Mouse (Mus musculus): ENCODE measurements around the gene Col8a2. TPM values are rescaled to one million over a fixed set of nuclear protein-coding genes. Genes with fewer than 3 reads are reported as not detected.

The Col8a2 gene
- polyA plus RNA-seq, 1 experiment from 2014 or later = 8.1 TPM

DNA sequence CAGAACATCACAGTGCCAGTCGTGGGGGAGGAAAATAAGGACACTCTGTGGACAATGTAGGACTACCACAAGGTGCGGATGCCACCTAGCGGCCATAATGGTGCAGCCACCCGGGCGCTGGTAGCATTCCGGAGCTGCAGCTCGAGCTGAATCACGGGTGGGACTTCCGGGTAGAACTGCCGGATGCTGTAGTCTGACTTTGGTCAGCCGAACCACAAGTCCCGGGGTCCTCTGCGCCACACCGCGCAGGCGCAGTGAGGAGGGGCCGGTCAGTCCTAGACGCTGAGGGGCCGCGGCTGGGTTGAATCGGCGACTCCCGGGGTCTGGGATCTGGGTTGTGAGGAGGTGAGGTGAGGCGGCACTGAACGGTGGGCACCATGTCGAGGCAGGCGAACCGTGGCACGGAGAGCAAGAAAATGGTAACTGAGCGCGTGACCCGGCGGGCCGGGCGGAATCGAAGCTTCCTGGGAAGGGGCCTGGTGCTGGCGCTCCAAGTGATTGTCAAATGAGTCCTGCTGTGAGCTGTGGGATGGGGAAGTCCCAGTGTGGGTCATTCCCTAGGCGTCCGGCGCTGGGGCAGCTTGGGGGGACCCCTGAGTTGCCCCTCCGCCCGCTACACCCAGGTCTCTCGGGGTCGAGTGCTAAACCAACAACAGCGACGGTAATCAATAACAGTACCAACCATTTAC, 24.3 kb upstream of the Col8a2 start, which contains the start of gene Trappc3:
Trappc3 (plus strand) TSS at position 207 of the 689 bp plus-strand sequence.
- Histone ChIP-seq H3K4me2 (peak within 1 kb of the TSS; percentile 81), H3K9me3 (no peaks in the 10 kb centered on the region), H3K9ac (peak within 1 kb of the TSS; percentile 75), H3K4me1 (replicated peaks) (peaks cover 55% of the 10 kb centered on the region), H3K4me3 (peak within 1 kb of the TSS; percentile 81), H3K27ac (replicated peaks) (peak within 1 kb of the TSS; percentile 66), H3K27me3 (no peaks in the 10 kb centered on the region), H3K36me3 (no peaks in the 10 kb centered on the region)
- under 1% methylated on average over 46 of the region's 46 CpGs for WGBS
- ATAC-seq (ENCODE audit: low FRiP score, low read depth) = peak; percentile 97

DNA sequence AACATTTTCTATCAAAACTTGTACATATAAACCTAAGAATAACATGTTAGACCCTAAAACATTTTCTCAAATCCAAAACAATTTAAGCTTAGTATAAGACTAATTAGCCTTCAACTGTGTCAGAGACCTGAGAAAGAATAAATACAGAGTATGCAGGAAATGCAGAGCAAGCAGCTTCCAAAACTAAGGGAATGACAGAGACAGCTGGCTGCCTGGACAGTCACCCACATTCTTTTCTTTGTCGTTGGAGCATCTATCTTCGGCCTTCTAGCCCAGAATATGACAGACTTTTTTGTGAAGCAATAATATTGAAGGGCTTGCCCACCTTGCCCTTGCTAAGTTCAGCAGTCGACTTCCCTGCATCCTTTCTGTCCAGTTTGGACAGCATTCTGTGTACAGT, 17.3 kb upstream of the Col8a2 start:
- H3K4me1 ChIP-seq (replicated peaks) = peaks cover 7% of the 10 kb centered on the region
- WGBS = 86% methylated on average over 3 of the region's 3 CpGs
- no peaks in the 10 kb centered on the region for H3K9me3 ChIP-seq
- H3K27ac ChIP-seq (replicated peaks) = no peak overlapping the region
- H3K36me3 ChIP-seq = peaks cover 21% of the 10 kb centered on the region
- H3K4me2 ChIP-seq = no peak overlapping the region
- H3K4me3 ChIP-seq = no peak overlapping the region
- ATAC-seq (ENCODE audit: low FRiP score, low read depth) = no peak
- H3K9ac ChIP-seq = no peak overlapping the region
- H3K27me3 ChIP-seq = no peaks in the 10 kb centered on the region

DNA sequence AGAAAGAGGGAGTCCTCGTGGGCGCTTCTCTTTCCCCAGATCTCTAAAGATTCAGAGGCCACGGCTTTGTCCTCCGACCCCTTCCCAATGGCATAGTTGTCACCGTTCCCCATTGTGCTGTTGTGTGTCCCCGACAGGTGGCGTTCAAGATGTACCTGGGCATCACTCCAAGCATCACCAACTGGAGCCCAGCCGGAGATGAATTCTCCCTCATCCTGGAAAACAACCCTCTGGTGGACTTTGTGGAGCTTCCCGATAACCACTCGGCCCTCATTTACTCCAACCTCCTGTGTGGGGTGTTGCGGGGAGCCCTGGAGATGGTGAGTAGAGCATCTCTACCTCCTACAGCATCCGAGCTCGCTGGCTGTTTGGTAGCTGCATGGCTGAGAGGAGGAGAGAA, 12.8 kb upstream of the Col8a2 start:
- Histone ChIP-seq H3K36me3 (peaks cover 30% of the 10 kb centered on the region), H3K9me3 (no peaks in the 10 kb centered on the region), H3K4me1 (replicated peaks) (0 out of 2 replicates have a peak, but pooled peaks cover 4% of the 10 kb centered on the region), H3K4me3 (no peak overlapping the region), H3K9ac (no peak overlapping the region), H3K4me2 (no peak overlapping the region), H3K27ac (replicated peaks) (no peak overlapping the region), H3K27me3 (no peaks in the 10 kb centered on the region)
- WGBS = 77% methylated on average over 13 of the region's 13 CpGs
- ATAC-seq (ENCODE audit: low FRiP score, low read depth) = no peak

DNA sequence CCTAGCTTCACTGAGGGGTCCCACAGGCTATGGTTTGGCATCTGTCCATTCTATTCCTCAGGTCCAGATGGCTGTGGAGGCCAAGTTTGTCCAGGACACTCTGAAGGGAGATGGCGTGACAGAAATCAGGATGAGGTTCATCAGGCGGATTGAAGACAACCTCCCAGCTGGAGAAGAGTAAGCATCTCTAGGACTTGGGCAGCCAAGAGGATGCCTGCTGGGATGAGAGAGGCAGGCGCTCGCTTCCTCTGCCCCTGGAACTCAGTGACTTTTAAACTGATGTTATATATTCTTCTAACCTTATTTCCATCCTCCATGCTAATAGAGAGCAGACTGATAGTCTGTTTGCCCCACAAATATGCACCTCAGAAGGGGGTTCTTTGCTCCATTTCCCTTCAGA, 11.5 kb upstream of the Col8a2 start:
- Histone ChIP-seq H3K9me3 (no peaks in the 10 kb centered on the region), H3K27ac (replicated peaks) (no peak overlapping the region), H3K4me2 (no peak overlapping the region), H3K4me3 (no peak overlapping the region), H3K36me3 (peaks cover 30% of the 10 kb centered on the region), H3K9ac (no peak overlapping the region), H3K4me1 (replicated peaks) (0 out of 2 replicates have a peak, but pooled peaks cover 4% of the 10 kb centered on the region), H3K27me3 (no peaks in the 10 kb centered on the region)
- 86% methylated on average over 4 of the region's 4 CpGs for WGBS
- ATAC-seq (ENCODE audit: low FRiP score, low read depth) = no peak

- Histone ChIP-seq H3K4me1 (replicated peaks) (0 out of 2 replicates have a peak, but pooled peaks cover 4% of the 10 kb centered on the region), H3K36me3 (peaks cover 30% of the 10 kb centered on the region), H3K4me2 (no peak overlapping the region), H3K4me3 (no peak overlapping the region), H3K27me3 (no peaks in the 10 kb centered on the region), H3K9me3 (no peaks in the 10 kb centered on the region), H3K9ac (no peak overlapping the region), H3K27ac (replicated peaks) (no peak overlapping the region)
- WGBS = 75% methylated on average over 13 of the region's 13 CpGs
- ATAC-seq (ENCODE audit: low FRiP score, low read depth) = no peak
Observed at GRCm38 (mm10) chr4:126275681-126276131, 10.9 kb upstream of the Col8a2 start.

DNA sequence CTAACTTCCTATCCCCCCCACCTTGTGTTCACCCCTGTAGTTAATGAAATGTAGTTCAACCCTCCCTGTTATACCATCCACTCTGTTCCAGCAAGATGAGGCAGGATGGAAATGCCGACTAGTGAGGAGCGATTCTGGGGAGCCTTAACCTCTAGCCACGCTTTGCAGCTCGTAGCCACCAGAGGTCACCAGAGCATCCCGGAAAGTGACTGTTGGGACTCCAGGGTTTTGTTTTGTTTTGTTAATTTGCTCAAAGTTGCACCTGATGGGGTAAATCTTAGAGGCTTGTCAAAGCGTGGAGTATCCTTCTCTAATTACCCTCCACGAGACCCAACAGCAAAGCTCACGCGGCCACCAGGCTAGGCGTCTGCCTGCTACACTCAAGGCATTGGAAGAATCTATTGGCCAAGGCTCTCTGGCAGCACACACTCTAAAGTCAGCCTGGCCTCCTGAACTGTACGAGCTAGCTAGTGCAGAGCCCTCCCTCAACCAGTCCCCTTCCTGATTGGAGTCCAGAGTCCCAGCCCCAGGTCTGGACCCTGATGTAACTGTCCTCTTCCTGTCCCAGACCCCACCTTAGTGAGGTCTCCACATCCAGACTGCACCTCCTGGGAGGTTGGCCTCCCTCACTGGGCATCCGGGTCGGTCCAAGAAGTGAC, 8.6 kb upstream of the Col8a2 start:
- Histone ChIP-seq H3K36me3 (peaks cover 22% of the 10 kb centered on the region), H3K9me3 (no peaks in the 10 kb centered on the region), H3K27ac (replicated peaks) (0 out of 2 replicates have a peak overlapping the region, but pooled peaks have one; percentile 57), H3K27me3 (no peaks in the 10 kb centered on the region), H3K4me2 (no peak overlapping the region), H3K9ac (no peak overlapping the region), H3K4me3 (no peak overlapping the region), H3K4me1 (replicated peaks) (0 out of 2 replicates have a peak, but pooled peaks cover 4% of the 10 kb centered on the region)
- WGBS = 8% methylated on average over 13 of the region's 13 CpGs
- ATAC-seq (ENCODE audit: low FRiP score, low read depth) = peak; percentile 46; the same call in 1 of the 2 replicates

DNA sequence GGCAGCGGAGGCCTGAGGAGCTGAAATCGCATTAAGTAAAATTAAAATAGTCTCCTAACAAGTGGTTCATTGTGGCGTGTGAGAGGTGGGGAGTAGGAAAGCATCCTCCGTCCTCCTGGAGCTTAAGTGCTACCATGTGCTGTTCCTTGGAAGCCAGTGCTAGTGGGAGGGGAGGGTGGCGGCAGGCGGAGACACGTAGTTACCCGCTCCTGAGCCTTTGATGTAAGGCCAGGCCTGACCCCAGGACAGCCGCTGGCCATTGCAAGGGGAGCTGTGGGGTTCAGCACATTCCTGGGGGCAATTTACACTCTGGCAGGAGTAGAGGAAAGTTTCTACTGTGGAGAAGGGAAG, 8.1 kb upstream of the Col8a2 start:
- peaks cover 17% of the 10 kb centered on the region for H3K36me3 ChIP-seq
- no peak overlapping the region for H3K4me3 ChIP-seq
- 46% methylated on average over 9 of the region's 9 CpGs for WGBS
- 0 out of 2 replicates have a peak overlapping the region, but pooled peaks have one; percentile 20 for H3K27ac ChIP-seq (replicated peaks)
- no peaks in the 10 kb centered on the region for H3K27me3 ChIP-seq
- H3K4me1 ChIP-seq (replicated peaks) = 0 out of 2 replicates have a peak, but pooled peaks cover 4% of the 10 kb centered on the region
- no peak overlapping the region for H3K9ac ChIP-seq
- ATAC-seq (ENCODE audit: low FRiP score, low read depth) = peak; percentile 39
- no peak overlapping the region for H3K4me2 ChIP-seq
- H3K9me3 ChIP-seq = no peaks in the 10 kb centered on the region

GRCm38 (mm10) chr4:126278961-126279360, 7.6 kb upstream of the Col8a2 start:
- H3K36me3 ChIP-seq = peaks cover 13% of the 10 kb centered on the region
- ATAC-seq (ENCODE audit: low FRiP score, low read depth) = 0 out of 2 replicates have a peak, but pooled peaks have one; percentile 4
- WGBS = 64% methylated on average over 9 of the region's 9 CpGs
- 0 out of 2 replicates have a peak, but pooled peaks cover 4% of the 10 kb centered on the region for H3K4me1 ChIP-seq (replicated peaks)
- 0 out of 2 replicates have a peak overlapping the region, but pooled peaks have one; percentile 20 for H3K27ac ChIP-seq (replicated peaks)
- H3K9ac ChIP-seq = no peak overlapping the region
- no peak overlapping the region for H3K4me3 ChIP-seq
- no peaks in the 10 kb centered on the region for H3K9me3 ChIP-seq
- H3K27me3 ChIP-seq = peaks cover under 1% of the 10 kb centered on the region; the same call in 1 of the 2 replicates
- H3K4me2 ChIP-seq = no peak overlapping the region

- H3K9ac ChIP-seq = no peak overlapping the region
- H3K4me2 ChIP-seq = no peak overlapping the region
- 72% methylated on average over 9 of the region's 9 CpGs for WGBS
- peaks cover 20% of the 10 kb centered on the region for H3K27me3 ChIP-seq
- no peaks in the 10 kb centered on the region for H3K9me3 ChIP-seq
- H3K4me1 ChIP-seq (replicated peaks) = peaks cover 8% of the 10 kb centered on the region
- no peaks in the 10 kb centered on the region for H3K36me3 ChIP-seq
- H3K4me3 ChIP-seq = no peak overlapping the region
- H3K27ac ChIP-seq (replicated peaks) = no peak overlapping the region
- ATAC-seq (ENCODE audit: low FRiP score, low read depth) = no peak
Observed at GRCm38 (mm10) chr4:126281706-126282105, 4.9 kb upstream of the Col8a2 start.

GRCm38 (mm10) chr4:126283582-126283981, 3.0 kb upstream of the Col8a2 start:
- Histone ChIP-seq H3K9me3 (no peaks in the 10 kb centered on the region), H3K27ac (replicated peaks) (no peak overlapping the region), H3K36me3 (no peaks in the 10 kb centered on the region), H3K27me3 (peaks cover 38% of the 10 kb centered on the region), H3K4me2 (no peak overlapping the region), H3K4me3 (no peak overlapping the region), H3K9ac (no peak overlapping the region), H3K4me1 (replicated peaks) (peaks cover 18% of the 10 kb centered on the region)
- ATAC-seq (ENCODE audit: low FRiP score, low read depth) = no peak
- WGBS = 88% methylated on average over 8 of the region's 8 CpGs

GRCm38 (mm10) chr4:126287302-126287995, 856 bp downstream of the Col8a2 start:
- peak overlapping the region; percentile 19; the same call in 1 of the 2 replicates for H3K4me2 ChIP-seq
- no peak overlapping the region for H3K4me3 ChIP-seq
- no peaks in the 10 kb centered on the region for H3K36me3 ChIP-seq
- no peak overlapping the region for H3K9ac ChIP-seq
- H3K9me3 ChIP-seq = no peaks in the 10 kb centered on the region
- H3K27me3 ChIP-seq = peaks cover 51% of the 10 kb centered on the region
- no peak for ATAC-seq (ENCODE audit: low FRiP score, low read depth)
- no peak overlapping the region for H3K27ac ChIP-seq (replicated peaks)
- peaks cover 18% of the 10 kb centered on the region for H3K4me1 ChIP-seq (replicated peaks)
- WGBS = 31% methylated on average over 10 of the region's 11 CpGs
